15 mouse cellular contexts compared by ENCODE assay signal in the genomic region with DNA sequence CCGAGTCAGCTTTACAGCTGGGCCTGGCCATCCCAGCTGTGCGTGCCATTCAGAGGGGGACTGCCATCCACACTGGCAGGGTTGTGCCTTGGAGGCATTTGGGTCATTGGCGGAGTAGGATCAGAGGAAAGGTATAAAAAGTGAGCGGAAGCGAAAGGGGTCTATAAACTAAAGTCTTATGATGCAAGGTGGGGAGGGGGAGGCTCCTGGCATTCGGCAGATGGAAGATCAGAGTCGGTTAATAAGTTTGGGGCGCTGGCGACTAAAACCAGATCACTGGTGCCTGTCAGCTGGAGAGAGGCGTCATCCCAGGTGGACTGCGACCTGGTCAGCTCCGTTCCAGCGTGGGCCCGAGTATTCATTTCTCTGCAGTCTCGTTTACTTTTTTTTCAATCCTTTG.
DNase-seq lines count a peak whose midpoint lies in the region; ATAC-seq and TF ChIP-seq lines count a peak whose summit lies in the region.
"Had no signal": no experiment of that assay in that cellular context is flagged by ENCODE, and none has a peak within 500 bp of the region (broad histone marks: within the 10 kb centered on the region; RNA-seq: fewer than 3 reads in every experiment).

No protein-coding gene starts in this region.

- 0 out of 2 replicates have a peak, but pooled peaks cover 5% of the 10 kb centered on the region for H3K27me3 ChIP-seq in forebrain, embryonic 12.5 days
- no peaks in the 10 kb centered on the region for H3K27me3 ChIP-seq in hindbrain, embryonic 11.5 days (ENCODE audit: control insufficient read depth, insufficient read depth, low read length)
- H3K27me3 ChIP-seq in limb, embryonic 13.5 days: no peaks in the 10 kb centered on the region
- no peaks in the 10 kb centered on the region for H3K27me3 ChIP-seq in midbrain, postnatal 0 days (ENCODE audit: insufficient read depth, low read length)
- H3K27me3 ChIP-seq: heart, embryonic 13.5 days; lung, embryonic 15.5 days had no signal

- ATAC-seq in forebrain, embryonic 12.5 days (ENCODE audit: low FRiP score): no peak
- ATAC-seq in hindbrain, embryonic 11.5 days (ENCODE audit: low FRiP score): no peak
- peak; percentile 57; the same call in 1 of the 2 replicates for ATAC-seq in limb, embryonic 13.5 days (ENCODE audit: low FRiP score, low read depth)
- ATAC-seq in midbrain, postnatal 0 days (ENCODE audit: low FRiP score): no peak

- H3K27ac ChIP-seq in forebrain, embryonic 12.5 days: no peak overlapping the region
- no peak overlapping the region for H3K27ac ChIP-seq in hindbrain, embryonic 11.5 days (ENCODE audit: low read depth, low read length)
- peak overlapping the region; percentile 23; the same call in 1 of the 2 replicates for H3K27ac ChIP-seq in limb, embryonic 13.5 days
- H3K27ac ChIP-seq in midbrain, postnatal 0 days (ENCODE audit: low read depth, low read length): no peak overlapping the region
- H3K27ac ChIP-seq: heart, embryonic 13.5 days; lung, embryonic 15.5 days had no signal

- 39% methylated on average over 15 of the region's 15 CpGs for WGBS in forebrain, embryonic 12.5 days
- WGBS in hindbrain, embryonic 11.5 days: 49% methylated on average over 15 of the region's 15 CpGs
- WGBS in limb, embryonic 13.5 days: 19% methylated on average over 15 of the region's 15 CpGs
- WGBS in midbrain, postnatal 0 days: 39% methylated on average over 15 of the region's 15 CpGs

- H3K9ac ChIP-seq in forebrain, embryonic 12.5 days: no peak overlapping the region
- H3K9ac ChIP-seq in hindbrain, embryonic 11.5 days (ENCODE audit: low read depth, low read length): no peak overlapping the region
- H3K9ac ChIP-seq in limb, embryonic 13.5 days: peak overlapping the region; percentile 32; the same call in 1 of the 2 replicates
- H3K9ac ChIP-seq in midbrain, postnatal 0 days (replicated peaks; ENCODE audit: low read length, poor library complexity, severe bottlenecking): no peak overlapping the region
- H3K9ac ChIP-seq: heart, embryonic 13.5 days; lung, embryonic 15.5 days had no signal

- TF ChIP-seq CTCF in midbrain, postnatal 0 days (IDR thresholded peaks at IDR 0.05): no peak

- H3K4me2 ChIP-seq in forebrain, embryonic 12.5 days: peak overlapping the region; percentile 46
- peak overlapping the region; percentile 19; the same call in 1 of the 2 replicates for H3K4me2 ChIP-seq in hindbrain, embryonic 11.5 days (replicated peaks; ENCODE audit: low read depth, low read length)
- H3K4me2 ChIP-seq in limb, embryonic 13.5 days (replicated peaks): peak overlapping the region; percentile 52
- peak overlapping the region; percentile 36 for H3K4me2 ChIP-seq in midbrain, postnatal 0 days (ENCODE audit: low read depth, low read length, poor library complexity, severe bottlenecking)
- H3K4me2 ChIP-seq: heart, embryonic 13.5 days; lung, embryonic 15.5 days had no signal

- H3K4me3 ChIP-seq in forebrain, embryonic 12.5 days (replicated peaks): peak overlapping the region; percentile 19
- H3K4me3 ChIP-seq in hindbrain, embryonic 11.5 days (ENCODE audit: low read depth, low read length): no peak overlapping the region
- peak overlapping the region; percentile 18; the same call in 1 of the 2 replicates for H3K4me3 ChIP-seq in limb, embryonic 13.5 days
- no peak overlapping the region for H3K4me3 ChIP-seq in midbrain, postnatal 0 days (ENCODE audit: low read depth, low read length)
- H3K4me3 ChIP-seq: erythroblast, embryonic 14.5 days; heart, embryonic 13.5 days; lung, embryonic 15.5 days had no signal

- no peaks in the 10 kb centered on the region for H3K36me3 ChIP-seq in forebrain, embryonic 12.5 days (replicated peaks)
- H3K36me3 ChIP-seq in hindbrain, embryonic 11.5 days (ENCODE audit: control insufficient read depth, insufficient read depth, low read length): no peaks in the 10 kb centered on the region
- H3K36me3 ChIP-seq in limb, embryonic 13.5 days: no peaks in the 10 kb centered on the region
- H3K36me3 ChIP-seq in midbrain, postnatal 0 days (ENCODE audit: insufficient read depth, low read length): no peaks in the 10 kb centered on the region
- H3K36me3 ChIP-seq: G1E; heart, embryonic 13.5 days; lung, embryonic 15.5 days had no signal

- peaks cover 4% of the 10 kb centered on the region; the same call in 1 of the 2 replicates for H3K9me3 ChIP-seq in forebrain, embryonic 12.5 days
- H3K9me3 ChIP-seq in hindbrain, embryonic 11.5 days (ENCODE audit: control insufficient read depth, low read length): 0 out of 2 replicates have a peak, but pooled peaks cover 3% of the 10 kb centered on the region
- peaks cover 5% of the 10 kb centered on the region; the same call in 1 of the 2 replicates for H3K9me3 ChIP-seq in limb, embryonic 13.5 days
- no peaks in the 10 kb centered on the region for H3K9me3 ChIP-seq in midbrain, postnatal 0 days (ENCODE audit: low read length)
- H3K9me3 ChIP-seq: lung, embryonic 15.5 days had no signal

- peaks cover 17% of the 10 kb centered on the region for H3K4me1 ChIP-seq in forebrain, embryonic 12.5 days
- no peaks in the 10 kb centered on the region for H3K4me1 ChIP-seq in hindbrain, embryonic 11.5 days (replicated peaks; ENCODE audit: control insufficient read depth, insufficient read depth, low read length)
- peaks cover 38% of the 10 kb centered on the region for H3K4me1 ChIP-seq in limb, embryonic 13.5 days
- H3K4me1 ChIP-seq in midbrain, postnatal 0 days (ENCODE audit: insufficient read depth, low read length): no peaks in the 10 kb centered on the region
- H3K4me1 ChIP-seq: heart, embryonic 13.5 days; lung, embryonic 15.5 days had no signal

- no peak for DNase-seq in hindbrain, embryonic 11.5 days (ENCODE audit: low spot score)
- DNase-seq in midbrain, postnatal 0 days (ENCODE audit: low spot score): no peak
- DNase-seq in gastrocnemius, postnatal 4 days (ENCODE audit: low spot score in 2 of 2): no peak
- no peak for DNase-seq in retina, embryonic 14.5 days (ENCODE audit: low spot score)
- DNase-seq in cerebellum, postnatal 36 days: no peak
- no peak for DNase-seq in layer of hippocampus, adult 18-20 months (ENCODE audit: low spot score in 2 of 2)
- DNase-seq: adrenal gland, adult 8-10 months; cerebellum, adult 9-10 months; gastrocnemius, postnatal 14 days had no signal

Comparison
In these comparisons a context has a peak if more than half of its experiments do, and no peak if none do; other contexts are left out.
1. H3K4me3 ChIP-seq: peak in forebrain, embryonic 12.5 days (single experiment) and limb, embryonic 13.5 days (single experiment); none in hindbrain, embryonic 11.5 days (single experiment) and midbrain, postnatal 0 days (single experiment).
2. Peak in every context shown above with its lines, with median percentiles within 50 percentile points of each other: H3K4me2 ChIP-seq.